Mouse (Mus musculus) thymus, adult 18-20 months (tissue): ENCODE results near the gene 1600014C23Rik.

Experiments used
- DNase-seq, 2 experiments: peaks; one replicate each; pipeline ENCODE4 v3.0.0; 2022; ENCODE audit warnings: mixed read lengths in 2 of 2

The 1600014C23Rik gene

DNA sequence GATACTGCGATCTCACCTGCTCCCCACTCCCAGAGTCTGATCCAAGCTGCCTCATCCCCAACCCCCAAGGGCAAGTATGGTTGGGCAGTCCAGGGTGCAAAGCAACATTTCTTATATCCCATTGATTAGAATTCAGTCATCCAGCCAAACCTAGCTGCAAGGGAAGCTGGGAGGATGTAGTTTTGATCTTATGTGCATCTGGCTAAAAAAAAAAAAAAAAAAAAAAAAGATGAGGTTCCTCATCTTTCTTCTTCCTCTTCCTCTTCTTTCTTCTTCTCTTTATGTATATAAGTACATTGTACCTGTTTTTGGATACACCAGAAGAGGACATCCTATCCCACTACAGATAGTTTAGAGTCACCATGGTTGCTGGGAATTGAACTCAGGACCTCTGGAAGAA lies 17.7 kb upstream of the 1600014C23Rik start:
- DNase-seq, result no peak

- DNase-seq, result no peak
These were observed 15.5 kb upstream of the 1600014C23Rik start for GRCm38 (mm10) chr17:45749100-45749499.

- no peak for DNase-seq
These were observed 14.5 kb upstream of the 1600014C23Rik start for GRCm38 (mm10) chr17:45747858-45748785.

DNA sequence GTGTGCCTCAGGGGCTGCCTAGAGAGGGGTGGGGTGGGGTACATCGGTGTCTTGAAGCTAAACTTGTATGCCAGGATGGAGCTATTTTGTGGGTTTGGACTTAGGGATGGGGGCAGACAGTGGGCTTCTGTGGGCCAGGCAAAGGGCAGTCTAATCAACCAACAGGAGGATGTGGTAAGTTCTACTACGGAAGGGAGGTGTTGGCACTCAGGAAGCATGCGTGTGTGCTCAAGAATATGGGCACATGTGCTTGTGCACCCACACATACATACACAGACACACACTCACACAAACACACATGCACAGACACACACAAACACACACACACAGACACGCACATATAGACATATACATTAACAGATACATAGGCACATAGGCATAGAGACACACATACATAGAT lies 13.6 kb upstream of the 1600014C23Rik start:
- no peak for DNase-seq

- no peak for DNase-seq
These were observed 13.1 kb upstream of the 1600014C23Rik start for GRCm38 (mm10) chr17:45746755-45747154.

DNA sequence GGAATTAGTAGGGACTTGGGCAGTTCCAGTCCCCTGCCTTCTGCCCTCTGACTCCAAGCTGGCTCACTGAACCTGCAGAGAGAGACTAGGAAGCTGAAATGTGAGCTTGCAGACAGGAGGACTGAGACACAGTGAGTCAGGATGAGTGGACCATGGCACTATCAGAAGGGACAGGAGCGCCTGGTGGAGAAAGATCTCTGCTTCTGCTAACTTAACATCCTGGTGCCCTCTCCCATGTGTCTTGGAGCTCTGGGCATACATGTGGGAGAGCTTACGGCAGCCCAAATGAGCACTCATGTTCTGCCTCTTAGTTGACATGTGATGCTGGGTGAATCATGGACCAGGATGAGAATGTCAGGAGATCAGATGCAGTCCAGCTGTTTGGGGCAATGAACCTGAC lies 12.0 kb upstream of the 1600014C23Rik start:
- no peak for DNase-seq

GRCm38 (mm10) chr17:45742371-45743147 lies 8.9 kb upstream of the 1600014C23Rik start:
- DNase-seq, result no peak

GRCm38 (mm10) chr17:45737078-45737601 lies 3.5 kb upstream of the 1600014C23Rik start:
- DNase-seq, result no peak

- DNase-seq, result peak; percentile 74 to 75
These were observed 2.9 kb upstream of the 1600014C23Rik start for GRCm38 (mm10) chr17:45736311-45737077.

DNA sequence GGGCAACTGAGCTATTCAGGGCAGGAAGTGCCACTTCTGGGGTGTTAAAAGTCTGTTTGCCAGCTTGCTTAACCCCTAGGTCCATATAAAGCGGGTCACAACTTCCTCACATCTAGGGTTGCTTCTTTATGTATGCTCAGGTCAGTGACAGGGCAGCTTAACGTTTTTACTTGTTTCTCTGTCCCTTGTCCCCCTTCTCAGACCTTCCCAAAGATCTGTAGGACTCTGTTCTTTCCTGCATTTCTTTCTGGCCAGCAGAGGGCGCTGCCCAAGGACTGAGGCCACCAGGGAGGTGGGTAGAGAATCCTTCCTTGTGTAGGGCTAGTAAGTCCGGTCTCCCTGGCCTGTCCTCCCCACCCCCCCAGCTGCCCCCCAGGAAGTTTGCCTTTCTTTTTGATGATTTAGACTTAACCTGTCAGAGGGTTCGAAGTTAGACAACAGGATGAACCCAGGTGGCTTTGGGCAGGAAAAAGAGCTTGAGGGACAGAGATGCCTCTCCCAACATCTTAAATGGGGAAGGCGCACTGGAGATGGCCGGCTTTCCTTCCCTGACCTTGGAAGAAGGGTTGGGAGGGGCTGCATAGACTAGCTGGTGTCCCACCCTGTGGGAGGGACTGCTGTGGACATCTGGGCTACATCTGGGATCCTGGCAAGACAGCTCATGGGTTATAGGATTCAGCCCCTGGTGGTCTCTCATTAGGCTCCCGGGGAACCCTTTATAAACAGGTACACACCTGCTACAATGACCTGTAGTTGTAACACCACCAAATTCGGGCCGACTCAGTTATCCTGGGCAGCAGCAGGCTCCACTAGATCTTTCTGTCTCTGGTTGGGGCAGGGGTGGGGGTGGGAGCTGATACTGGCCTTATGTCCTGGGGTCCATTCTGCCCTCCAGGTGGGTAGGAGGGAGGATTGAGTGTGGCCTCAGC lies 2.0 kb upstream of the 1600014C23Rik start:
- DNase-seq, result peak; percentile 45 to 56

GRCm38 (mm10) chr17:45734881-45735280 lies 1.2 kb upstream of the 1600014C23Rik start:
- no peak for DNase-seq

- DNase-seq, result no peak
These were observed 689 bp upstream of the 1600014C23Rik start for GRCm38 (mm10) chr17:45734333-45734732.

GRCm38 (mm10) chr17:45733038-45733734 lies 458 bp downstream of the 1600014C23Rik start:
- DNase-seq, result no peak

- DNase-seq, result peak; percentile 53 to 69
These were observed 2.3 kb downstream of the 1600014C23Rik start for GRCm38 (mm10) chr17:45731172-45731864.

- no peak for DNase-seq
These were observed 2.9 kb downstream of the 1600014C23Rik start for GRCm38 (mm10) chr17:45730696-45731095.

DNA sequence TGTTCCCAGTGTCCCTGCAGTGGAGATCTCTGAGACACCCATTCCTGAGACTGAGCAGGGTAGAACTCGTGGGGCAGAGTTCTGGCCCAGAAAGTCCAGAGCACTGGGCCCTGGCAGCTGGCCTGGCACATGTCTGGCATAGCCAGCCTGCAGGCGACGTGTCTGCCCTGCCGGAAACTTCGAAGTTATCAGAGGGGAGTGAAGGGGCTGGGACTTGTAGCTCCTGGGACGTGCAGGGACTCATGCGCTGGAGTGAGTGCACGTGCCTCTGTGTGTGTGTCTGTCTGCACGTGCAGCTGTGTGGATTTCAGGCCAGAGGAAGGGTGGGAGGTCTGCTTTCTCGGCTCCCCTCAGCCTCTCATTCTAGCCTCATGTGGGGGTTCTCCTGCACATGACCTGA lies 4.3 kb downstream of the 1600014C23Rik start:
- DNase-seq, result no peak

DNA sequence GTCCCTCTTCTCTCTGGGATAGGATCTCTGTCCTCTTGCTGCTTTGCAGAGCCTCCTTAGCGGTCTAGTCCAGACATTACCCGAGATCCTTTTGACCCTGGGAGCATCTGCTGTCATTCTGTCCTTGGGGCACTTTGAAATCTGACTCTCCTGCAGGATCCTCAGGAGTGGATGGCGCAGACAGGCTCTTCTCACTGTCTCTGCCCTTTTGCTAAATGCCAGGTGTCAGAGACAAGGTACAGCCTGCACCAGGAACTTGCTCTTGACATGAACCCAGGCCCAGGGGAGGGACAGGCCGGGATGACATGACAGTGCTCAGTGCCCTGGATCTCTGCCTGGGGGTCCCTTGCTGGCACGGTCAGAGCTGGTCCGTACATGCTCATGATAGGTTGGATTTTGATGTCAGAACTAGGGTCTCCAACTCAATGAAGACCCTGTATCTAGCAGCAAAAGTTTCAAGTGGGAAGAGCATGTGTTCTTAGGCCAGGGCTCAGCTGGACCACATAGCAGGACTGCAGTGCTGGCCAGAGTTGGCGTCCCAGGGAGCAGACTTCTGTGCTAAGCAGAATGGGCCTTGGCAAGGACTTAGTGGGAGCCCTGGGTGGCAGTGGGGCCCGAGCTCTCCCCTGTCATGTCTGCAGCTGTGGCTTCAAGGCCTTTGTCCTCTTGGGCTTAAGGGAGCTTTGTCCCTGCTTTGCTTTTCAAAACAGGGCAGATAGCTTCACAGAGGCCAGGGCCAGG lies 5.5 kb downstream of the 1600014C23Rik start:
- no peak for DNase-seq

- DNase-seq, result no peak
These were observed 6.2 kb downstream of the 1600014C23Rik start for GRCm38 (mm10) chr17:45727481-45727880.

DNA sequence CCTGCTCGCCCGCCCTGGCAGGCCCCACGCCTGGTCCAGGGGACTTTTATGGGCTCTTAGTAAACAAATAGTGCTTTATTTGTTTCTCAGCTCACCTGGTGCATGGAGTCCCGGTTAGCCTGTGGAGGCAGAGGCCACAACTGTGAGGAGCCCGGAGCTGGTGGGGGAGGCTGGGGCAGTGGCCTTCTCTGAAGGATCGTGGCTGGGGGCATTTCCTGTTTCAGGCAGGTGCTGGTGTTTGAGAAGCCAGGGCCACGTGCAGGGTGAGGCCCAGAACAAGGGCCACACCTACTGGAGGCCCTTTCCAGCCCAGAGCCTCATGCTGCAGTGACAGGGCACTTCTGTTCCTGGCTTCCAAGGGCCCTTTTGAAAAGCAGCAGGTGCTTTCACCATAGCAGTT lies 7.4 kb downstream of the 1600014C23Rik start:
- DNase-seq, result no peak

DNA sequence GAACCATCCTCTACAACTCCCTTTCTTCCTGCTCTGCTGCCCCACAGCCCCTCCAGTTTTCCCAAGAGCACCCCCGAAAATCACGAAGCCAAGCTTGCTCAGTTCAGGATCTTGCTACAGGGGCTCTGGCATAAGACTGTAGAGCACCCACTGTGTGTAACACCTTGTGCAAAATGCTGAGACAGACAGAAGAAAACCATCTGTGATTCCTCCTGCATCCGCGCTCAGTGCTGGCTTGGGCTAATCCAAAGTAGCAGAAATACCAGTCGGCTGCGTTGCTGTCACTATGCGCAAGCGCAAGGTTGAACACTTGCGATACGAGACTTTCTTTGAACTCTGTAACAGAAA lies 9.1 kb downstream of the 1600014C23Rik start:
- DNase-seq, result no peak
